Mouse (Mus musculus) natural killer cell, adult 2 months (primary cell): ENCODE measurements around the gene Zfyve27.

Source experiments
- DNase-seq, 2 experiments: peaks; one replicate each; pipeline ENCODE4 v3.0.0; 2022; ENCODE audit warnings: low spot score in 2 of 2

Gene Zfyve27

GRCm38 (mm10) chr19:42177461-42177860 is 13.7 kb downstream of the Zfyve27 start:
- no peak for DNase-seq

- no peak for DNase-seq
Measured at GRCm38 (mm10) chr19:42179356-42179755, 15.6 kb downstream of the Zfyve27 start.

DNA sequence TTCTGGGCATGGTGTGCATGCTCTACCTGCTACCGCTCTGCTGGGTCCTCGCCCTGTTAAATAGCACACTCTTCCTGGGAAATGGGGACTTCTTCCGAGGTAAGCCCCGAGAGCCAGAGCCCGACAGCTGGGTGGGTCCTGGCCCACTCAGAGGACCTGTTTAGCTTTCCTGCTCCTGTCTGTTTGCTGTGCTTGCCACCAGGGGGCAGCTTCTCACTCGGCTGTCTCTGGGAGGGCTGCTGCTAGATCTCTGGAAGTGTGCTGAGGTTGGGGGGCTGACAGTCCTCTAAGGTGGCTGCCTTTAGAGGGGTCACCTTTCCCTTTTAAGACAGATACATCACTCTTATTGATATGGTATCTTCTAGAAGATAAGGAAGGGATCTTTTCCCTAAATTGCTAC is 18.9 kb downstream of the Zfyve27 start:
- DNase-seq = no peak

- no peak for DNase-seq
Measured at GRCm38 (mm10) chr19:42189735-42190134, 26.0 kb downstream of the Zfyve27 start.

DNA sequence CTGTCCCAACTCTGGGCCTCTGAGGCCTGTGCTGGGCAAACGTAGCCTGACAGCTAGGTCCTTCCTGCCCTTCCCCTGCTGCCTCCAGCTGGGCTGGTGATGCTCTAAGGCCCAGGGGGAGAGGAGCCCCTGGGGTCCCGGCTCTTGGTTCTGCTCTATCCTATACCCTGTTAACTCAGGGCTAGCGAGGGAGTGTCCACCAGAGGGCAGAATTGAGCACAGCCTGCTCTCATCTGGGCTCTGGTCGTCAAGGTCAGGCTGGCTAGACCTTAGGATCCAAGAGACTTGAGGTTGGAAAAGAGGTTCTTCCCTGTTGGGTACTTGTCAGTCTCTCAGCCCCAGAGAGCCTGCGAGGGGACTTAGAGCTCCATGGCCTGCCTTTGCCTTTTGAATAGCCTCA is 26.7 kb downstream of the Zfyve27 start:
- peak; percentile 42 to 49 for DNase-seq

GRCm38 (mm10) chr19:42193311-42193710 is 29.6 kb downstream of the Zfyve27 start:
- no peak for DNase-seq

DNA sequence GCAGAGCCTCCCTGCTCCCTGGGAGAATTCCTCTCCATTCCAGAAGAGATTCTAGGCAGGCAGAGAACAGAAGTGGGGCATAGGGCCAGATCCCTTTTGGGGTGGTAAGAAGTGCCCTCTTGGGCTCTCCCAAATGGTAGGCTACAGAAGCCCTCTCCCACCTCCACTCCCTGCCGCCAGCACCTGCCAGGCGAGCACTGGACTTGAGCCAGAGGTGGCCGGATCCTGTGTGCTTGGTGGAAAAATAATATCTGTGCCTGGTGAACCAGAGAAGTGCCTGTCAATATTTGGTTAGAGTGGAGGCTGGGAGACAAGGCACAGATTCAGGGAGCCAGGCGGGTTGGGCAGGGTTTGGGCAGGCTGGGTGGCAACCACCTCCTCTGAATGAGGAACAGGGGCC is 32.6 kb downstream of the Zfyve27 start:
- no peak for DNase-seq

GRCm38 (mm10) chr19:42197066-42197465 is 33.3 kb downstream of the Zfyve27 start:
- no peak for DNase-seq

DNA sequence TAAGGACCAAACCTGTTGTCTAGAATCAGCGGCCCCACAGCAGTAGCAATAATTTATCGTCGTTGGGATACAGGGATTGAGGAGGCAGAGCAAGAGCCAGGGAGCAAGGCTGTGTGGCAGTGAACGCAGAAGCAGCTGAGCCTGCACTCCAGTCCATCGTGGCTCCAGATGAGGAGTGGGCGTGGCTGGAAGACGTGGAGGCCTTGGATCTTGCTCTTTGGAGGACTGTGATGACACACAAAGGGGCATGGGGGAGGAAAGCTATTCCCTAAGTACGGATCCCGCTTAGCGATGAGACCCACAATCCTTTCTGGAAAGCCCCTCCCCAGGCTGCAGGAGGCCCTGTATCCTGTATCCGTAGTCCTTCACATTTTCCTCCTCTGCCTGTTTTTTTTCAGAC is 34.3 kb downstream of the Zfyve27 start:
- DNase-seq = no peak

DNA sequence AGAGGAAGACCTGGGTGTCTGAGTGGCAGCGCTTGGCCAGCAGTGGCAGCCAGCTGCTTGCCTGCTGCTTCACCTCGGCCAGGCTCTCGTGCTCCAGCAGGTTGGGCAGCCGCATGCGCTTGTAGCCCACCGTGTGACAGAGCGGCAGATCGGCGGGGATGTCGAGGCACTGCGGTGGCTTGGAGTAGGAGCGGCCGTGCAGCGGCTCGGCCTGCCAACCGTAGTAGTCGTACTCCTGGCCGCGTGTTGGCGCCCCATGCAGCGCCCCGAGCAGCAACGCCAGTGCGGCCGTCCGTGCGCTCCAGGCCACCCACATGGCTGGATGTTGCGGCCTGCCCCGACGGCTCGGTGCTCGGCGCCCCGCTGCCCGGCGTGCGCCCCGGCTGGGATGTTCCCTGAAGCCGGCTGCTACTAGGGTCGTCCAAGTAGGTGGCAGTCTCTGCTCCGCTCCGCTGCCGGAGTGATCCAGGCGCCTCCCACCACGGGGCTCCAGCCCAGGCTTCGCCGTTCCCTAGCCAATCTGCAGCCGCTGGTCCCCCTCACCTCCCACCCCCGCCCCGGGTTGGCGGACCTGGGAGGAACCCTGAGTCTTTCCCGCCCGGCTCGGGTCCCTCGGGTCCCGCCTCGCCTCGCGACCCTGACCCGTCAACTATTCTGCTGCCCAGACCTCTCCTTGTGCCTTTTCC is 38.1 kb downstream of the Zfyve27 start, which contains the start of gene Sfrp5:
Sfrp5 (minus strand) TSS at position 557 of the 686 bp plus-strand sequence.
- DNase-seq = no peak

GRCm38 (mm10) chr19:42202467-42202866 is 38.7 kb downstream of the Zfyve27 start:
- DNase-seq = no peak

DNA sequence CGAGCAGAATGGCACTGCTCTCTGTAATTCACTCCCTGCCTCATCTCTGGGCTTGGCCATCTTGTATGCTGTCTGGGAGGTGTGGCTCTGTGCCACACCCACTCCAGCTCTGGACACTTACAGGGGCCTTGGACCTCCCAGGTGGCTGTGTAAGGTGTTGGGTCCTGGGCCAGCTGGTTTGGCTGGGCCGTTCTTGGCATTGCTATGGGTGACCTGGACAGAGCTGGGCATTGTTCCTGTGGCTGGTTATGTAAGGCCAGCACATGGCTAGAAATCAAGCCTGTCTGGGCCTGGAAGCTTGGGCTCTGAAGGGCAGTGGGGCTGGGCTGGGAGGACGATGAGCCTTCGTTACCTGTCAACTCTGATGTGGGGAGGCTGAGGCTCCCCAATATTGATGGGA is 40.6 kb downstream of the Zfyve27 start:
- no peak for DNase-seq

- no peak for DNase-seq
Measured at GRCm38 (mm10) chr19:42205201-42205600, 41.5 kb downstream of the Zfyve27 start.

- no peak for DNase-seq
Measured at GRCm38 (mm10) chr19:42209485-42209884, 45.7 kb downstream of the Zfyve27 start.

DNA sequence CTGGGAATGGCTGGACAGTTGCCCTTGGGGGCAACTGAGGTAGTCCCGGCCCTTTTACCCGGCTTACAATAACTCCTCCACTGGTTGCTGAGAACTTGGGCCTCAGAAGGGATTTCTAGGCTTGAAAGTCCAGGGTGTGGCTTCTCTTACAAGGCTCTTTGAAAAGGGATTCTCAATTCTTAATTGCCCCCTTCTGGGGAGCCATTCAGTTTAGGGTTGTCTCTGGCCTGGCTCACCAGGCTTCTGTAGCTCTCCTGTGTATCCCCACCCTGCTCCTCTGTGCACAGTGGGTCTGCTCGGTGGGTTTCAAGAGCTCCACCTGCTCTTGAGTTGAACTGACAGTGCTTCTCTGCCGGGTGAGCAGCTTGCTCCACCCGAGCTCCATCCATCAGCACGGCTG is 46.2 kb downstream of the Zfyve27 start:
- DNase-seq = no peak

DNA sequence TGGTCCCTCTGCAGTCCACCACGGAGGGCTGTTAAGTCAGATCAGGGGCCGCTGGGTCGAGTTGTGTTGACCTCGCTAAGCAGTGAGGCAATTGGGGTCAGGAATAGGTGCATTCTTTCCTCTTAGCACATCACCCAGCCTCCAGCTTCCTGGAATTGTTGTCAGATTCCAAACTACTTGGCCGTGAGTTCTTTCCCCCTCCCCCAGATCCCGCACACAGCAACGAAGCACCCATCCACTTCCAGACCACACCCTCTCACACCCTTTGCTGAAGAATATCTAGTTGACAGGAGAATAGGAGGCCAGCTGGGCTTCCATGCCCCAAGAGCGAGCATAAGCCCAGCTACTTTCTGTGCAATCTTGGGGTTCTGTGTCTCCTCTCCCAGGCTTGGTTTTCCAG is 48.2 kb downstream of the Zfyve27 start:
- DNase-seq = no peak

GRCm38 (mm10) chr19:42214601-42215000 is 50.9 kb downstream of the Zfyve27 start:
- no peak for DNase-seq

- no peak for DNase-seq
Measured at GRCm38 (mm10) chr19:42216699-42217373, 53.1 kb downstream of the Zfyve27 start.

DNA sequence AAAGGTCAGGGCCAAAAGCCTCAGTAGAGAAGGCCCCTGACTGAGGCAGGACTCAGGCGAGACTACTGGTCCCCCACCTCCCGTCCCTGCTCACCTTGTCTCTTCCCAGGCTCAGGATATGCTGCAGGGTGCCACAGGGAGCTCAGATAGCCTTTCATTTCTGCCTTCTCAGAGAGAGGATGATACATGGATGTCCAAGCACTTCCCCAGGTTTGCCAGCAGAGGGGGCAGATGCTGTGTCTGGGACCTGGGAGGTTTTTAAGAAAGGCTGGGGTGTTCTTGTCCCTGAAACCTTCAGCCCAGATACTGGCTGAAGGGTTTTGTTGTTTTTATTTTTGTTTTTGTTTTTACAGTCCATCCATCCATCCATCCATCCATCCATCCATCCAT is 53.6 kb downstream of the Zfyve27 start:
- DNase-seq = no peak

DNA sequence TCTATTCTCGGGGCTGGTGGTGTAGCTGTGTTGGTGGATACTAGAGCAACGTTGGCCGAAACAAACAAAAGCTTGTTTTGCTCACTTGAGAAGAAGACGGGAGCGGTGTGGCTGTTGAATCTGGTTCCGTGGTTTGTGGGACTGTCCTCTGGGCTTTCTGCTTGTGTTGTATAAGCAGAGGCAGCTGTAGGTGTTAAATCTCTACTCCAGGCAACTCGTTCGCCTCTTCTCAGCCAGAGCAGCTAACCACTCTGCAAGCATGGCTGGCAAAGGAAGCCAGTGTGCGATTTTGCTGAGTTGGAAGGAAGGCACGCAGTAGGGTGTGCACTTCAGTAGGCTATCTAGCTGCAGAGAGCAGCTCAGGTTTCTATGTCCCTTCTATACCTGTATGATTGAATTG is 62.7 kb downstream of the Zfyve27 start:
- no peak for DNase-seq

GRCm38 (mm10) chr19:42229499-42230287 is 65.9 kb downstream of the Zfyve27 start:
- no peak for DNase-seq

DNA sequence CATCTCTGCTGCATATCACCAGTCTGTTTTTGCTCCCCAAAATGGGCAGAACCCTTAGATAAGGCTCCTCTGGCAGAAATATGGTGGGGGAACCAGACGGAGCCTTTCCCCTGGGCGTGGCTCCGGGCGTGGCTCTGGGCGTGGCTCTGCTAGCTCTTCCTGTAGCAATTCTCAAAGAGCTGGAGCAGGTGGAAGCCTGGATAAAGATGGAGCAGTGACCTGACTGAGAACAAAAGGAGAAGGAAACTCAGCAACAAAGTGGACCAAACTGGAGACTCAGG is 66.5 kb downstream of the Zfyve27 start:
- no peak for DNase-seq

- no peak for DNase-seq
Measured at GRCm38 (mm10) chr19:42230986-42231385, 67.2 kb downstream of the Zfyve27 start.
